Mouse (Mus musculus) MEL (cell line): ENCODE measurements at regions not wholly inside any gene's neighbourhood (a gene's known extent, or its start where the extent isn't known, plus 50 kb on each side); places are given as distances from the start of the nearest gene placed in this dataset.

Source experiments
- CHD2 ChIP-seq: IDR thresholded peaks from 2 replicates; pipeline ENCODE4 v1.6.1; 2011; ENCODE audit warnings: low read length, improper control_type of control experiment
- CTCF ChIP-seq, 3 experiments: IDR thresholded peaks in 2 of 3; conservative IDR thresholded peaks in 1 of 3; 2 replicates each; pipeline ENCODE4 v1.5.1; 2011 to 2012; ENCODE audit warnings: low read length in 3 of 3, low read depth in 2 of 3, mild to moderate bottlenecking in 2 of 3, improper control_type of control experiment in 1 of 3, inconsistent platforms in 1 of 3, mixed read lengths in 1 of 3, moderate library complexity in 1 of 3; ENCODE audit not compliant: control insufficient read depth in 1 of 3, insufficient read depth in 1 of 3, poor library complexity in 1 of 3, severe bottlenecking in 1 of 3
- TCF12 ChIP-seq: IDR thresholded peaks from 2 replicates; pipeline ENCODE4 v1.6.1; 2014; ENCODE audit warnings: low read depth, mild to moderate bottlenecking, inconsistent platforms, low read length, improper control_type of control experiment, moderate library complexity

- no peak for TF ChIP-seq TCF12
- TF ChIP-seq CHD2, result no peak
- TF ChIP-seq CTCF (IDR thresholded peaks at IDR 0.05 in 2 of 3, conservative IDR thresholded peaks at IDR 0.05 in 1 of 3; ENCODE audit: control insufficient read depth in 1 of 3, insufficient read depth in 1 of 3, low read depth in 2 of 3, low read length in 3 of 3, poor library complexity in 1 of 3, severe bottlenecking in 1 of 3), result no peak
Observed at GRCm38 (mm10) chr1:77316198-77316597, 198.7 kb downstream of the Epha4 start.
